Mouse (Mus musculus) lung, embryonic 14.5 days (tissue): ENCODE results near the gene Magi1. TPM values are rescaled to one million over a fixed set of nuclear protein-coding genes. Genes with fewer than 3 reads are reported as not detected.

Experiments used
- ATAC-seq: fragments of 200-750 bp; cut with Nextera tagmentation; 2 replicates; pipeline ENCODE4 v1.8.0; 2017; ENCODE audit warnings: mild to moderate bottlenecking, moderate TSS enrichment, moderate library complexity; ENCODE audit not compliant: insufficient read depth
- DNase-seq: peaks from one replicate; pipeline ENCODE4 v3.0.0-alpha.2; 2015
- H3K27ac ChIP-seq: fragments of 300-500 bp; sonication (generic); 2 replicates; pipeline ENCODE4 v1.5.1; 2014; ENCODE audit warnings: low read depth, mild to moderate bottlenecking, moderate library complexity
- H3K27me3 ChIP-seq: fragments of 300-500 bp; sonication (generic); 2 replicates; pipeline ENCODE4 v1.6.1; 2014; ENCODE audit warnings: low read length, control low read depth; ENCODE audit not compliant: insufficient read depth
- H3K36me3 ChIP-seq: fragments of 300-500 bp; sonication (generic); 2 replicates; pipeline ENCODE4 v1.6.1; 2014; ENCODE audit warnings: control low read depth; ENCODE audit not compliant: insufficient read depth
- H3K4me1 ChIP-seq: fragments of 300-500 bp; sonication (generic); 2 replicates; pipeline ENCODE4 v1.6.1; 2014; ENCODE audit warnings: antibody characterized with exemption, control low read depth; ENCODE audit not compliant: insufficient read depth
- H3K4me2 ChIP-seq: fragments of 300-500 bp; sonication (generic); 2 replicates; pipeline ENCODE4 v1.6.1; 2014; ENCODE audit warnings: mild to moderate bottlenecking
- H3K4me3 ChIP-seq: fragments of 300-500 bp; sonication (generic); 2 replicates; pipeline ENCODE4 v1.5.1; 2014; ENCODE audit warnings: low read depth, low read length
- H3K9ac ChIP-seq: fragments of 300-500 bp; sonication (generic); 2 replicates; pipeline ENCODE4 v1.6.1; 2014
- H3K9me3 ChIP-seq: fragments of 300-500 bp; sonication (generic); 2 replicates; pipeline ENCODE4 v1.6.1; 2016; ENCODE audit warnings: low read depth, low read length, control low read depth
- CTCF ChIP-seq: IDR thresholded peaks from 2 replicates; pipeline ENCODE4 v1.5.1; 2016; ENCODE audit warnings: antibody characterized with exemption, low read depth
- WGBS: fragments of 180-500 bp; shearing (Covaris S2); extraction: QIAGEN DNeasy Blood & Tissue Kit; methylation state at CpG from one replicate; pipeline ENCODE4 v1.1.7; 2014; 5-methylcytosine and 5-hydroxymethylcytosine counted together
- polyA plus RNA-seq: library from polyadenylated mRNA; unstranded; fragments of >200 nt; fragmentation: Nextera tagmentation; extraction: Ambion mirVana; gene quantifications from 2 replicates; pipeline ENCODE4 v1.2.1, GENCODE M21; 2014

Magi1 gene
- polyA plus RNA-seq, 1 experiment from 2014 or later: 10.1 TPM

- Histone ChIP-seq H3K4me1 (peaks cover 8% of the 10 kb centered on the region), H3K4me3 (no peak overlapping the region), H3K4me2 (no peak overlapping the region), H3K27me3 (peaks cover 5% of the 10 kb centered on the region; the same call in 1 of the 2 replicates), H3K27ac (no peak overlapping the region), H3K9me3 (no peaks in the 10 kb centered on the region), H3K9ac (no peak overlapping the region), H3K36me3 (no peaks in the 10 kb centered on the region)
- WGBS: 71% methylated on average over 4 of the region's 4 CpGs
- no peak for TF ChIP-seq CTCF
- ATAC-seq (no peak), DNase-seq (no peak)
Observed at GRCm38 (mm10) chr6:93909976-93910375, 373.7 kb downstream of the Magi1 start.

- H3K9me3 ChIP-seq: no peaks in the 10 kb centered on the region
- H3K27ac ChIP-seq: no peak overlapping the region
- WGBS: 64% methylated on average over 2 of the region's 2 CpGs
Observed at GRCm38 (mm10) chr6:93904987-93905386, 378.7 kb downstream of the Magi1 start.

GRCm38 (mm10) chr6:93902239-93902638, 381.5 kb downstream of the Magi1 start:
- WGBS: 62% methylated on average over 2 of the region's 2 CpGs
- H3K4me3 ChIP-seq: no peak overlapping the region
- no peaks in the 10 kb centered on the region for H3K27me3 ChIP-seq
- ATAC-seq (no peak), DNase-seq (no peak)
- H3K9ac ChIP-seq: no peak overlapping the region
- no peak overlapping the region for H3K27ac ChIP-seq
- H3K36me3 ChIP-seq: no peaks in the 10 kb centered on the region
- no peak overlapping the region for H3K4me2 ChIP-seq
- no peaks in the 10 kb centered on the region for H3K4me1 ChIP-seq
- TF ChIP-seq CTCF: no peak
- no peaks in the 10 kb centered on the region for H3K9me3 ChIP-seq

More at GRCm38 (mm10) chr6:93904987-93905386, 378.7 kb downstream of the Magi1 start:
- Histone ChIP-seq H3K4me2 (no peak overlapping the region), H3K36me3 (no peaks in the 10 kb centered on the region), H3K4me1 (no peaks in the 10 kb centered on the region), H3K9ac (no peak overlapping the region), H3K4me3 (no peak overlapping the region), H3K27me3 (no peaks in the 10 kb centered on the region)
- no peak for DNase-seq
- no peak for TF ChIP-seq CTCF
- ATAC-seq: no peak

- no peak overlapping the region for H3K27ac ChIP-seq
- no peaks in the 10 kb centered on the region for H3K36me3 ChIP-seq
- H3K9me3 ChIP-seq: no peaks in the 10 kb centered on the region
- H3K4me1 ChIP-seq: no peaks in the 10 kb centered on the region
- no peak overlapping the region for H3K4me3 ChIP-seq
- no peak for TF ChIP-seq CTCF
- H3K4me2 ChIP-seq: no peak overlapping the region
- 92% methylated on average over 2 of the region's 2 CpGs for WGBS
- no peak overlapping the region for H3K9ac ChIP-seq
- no peak for ATAC-seq
- no peak for DNase-seq
- H3K27me3 ChIP-seq: no peaks in the 10 kb centered on the region
Observed at GRCm38 (mm10) chr6:93901408-93901807, 382.3 kb downstream of the Magi1 start.

DNA sequence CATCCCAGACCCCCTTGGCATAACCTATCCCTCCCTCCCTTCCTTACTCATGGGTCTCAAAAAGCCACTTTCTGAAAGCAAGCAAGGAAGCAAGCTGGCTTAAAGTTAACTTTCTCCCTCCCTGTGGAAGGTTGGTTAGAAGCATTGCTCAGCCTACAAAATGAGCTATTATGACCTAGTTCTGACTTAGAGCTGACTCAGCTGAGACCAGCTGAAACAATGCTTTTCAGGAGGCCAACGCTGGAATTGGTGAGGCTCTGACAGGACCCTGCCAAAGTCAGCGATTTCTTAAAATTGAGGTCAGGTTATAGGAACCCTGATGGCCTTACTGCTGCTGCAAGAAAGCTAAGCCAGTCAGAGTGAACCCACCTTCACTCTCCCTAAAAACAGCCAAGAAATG, 386.2 kb downstream of the Magi1 start:
- 76% methylated on average over 2 of the region's 2 CpGs for WGBS
- TF ChIP-seq CTCF: no peak
- no peaks in the 10 kb centered on the region for H3K9me3 ChIP-seq

GRCm38 (mm10) chr6:93895721-93896120, 388.0 kb downstream of the Magi1 start:
- Histone ChIP-seq H3K4me1 (no peaks in the 10 kb centered on the region), H3K27ac (no peak overlapping the region), H3K9ac (no peak overlapping the region), H3K4me2 (no peak overlapping the region), H3K27me3 (no peaks in the 10 kb centered on the region), H3K36me3 (no peaks in the 10 kb centered on the region), H3K4me3 (no peak overlapping the region), H3K9me3 (no peaks in the 10 kb centered on the region)
- ATAC-seq: no peak
- WGBS: 57% methylated on average over 2 of the region's 2 CpGs
- DNase-seq: no peak
- no peak for TF ChIP-seq CTCF

More for the DNA sequence above, 386.2 kb downstream of the Magi1 start:
- no peak overlapping the region for H3K9ac ChIP-seq
- H3K4me1 ChIP-seq: no peaks in the 10 kb centered on the region
- ATAC-seq (no peak), DNase-seq (no peak)
- no peaks in the 10 kb centered on the region for H3K36me3 ChIP-seq
- no peak overlapping the region for H3K4me3 ChIP-seq
- no peaks in the 10 kb centered on the region for H3K27me3 ChIP-seq
- no peak overlapping the region for H3K4me2 ChIP-seq
- no peak overlapping the region for H3K27ac ChIP-seq

GRCm38 (mm10) chr6:93893956-93894355, 389.8 kb downstream of the Magi1 start:
- no peak overlapping the region for H3K4me2 ChIP-seq
- ATAC-seq (no peak), DNase-seq (no peak)
- H3K36me3 ChIP-seq: no peaks in the 10 kb centered on the region
- no peaks in the 10 kb centered on the region for H3K27me3 ChIP-seq
- H3K4me3 ChIP-seq: no peak overlapping the region
- H3K4me1 ChIP-seq: no peaks in the 10 kb centered on the region
- WGBS: 47% methylated on average over 7 of the region's 7 CpGs
- no peak overlapping the region for H3K9ac ChIP-seq
- no peak overlapping the region for H3K27ac ChIP-seq
- no peaks in the 10 kb centered on the region for H3K9me3 ChIP-seq
- no peak for TF ChIP-seq CTCF

GRCm38 (mm10) chr6:93892922-93893321, 390.8 kb downstream of the Magi1 start:
- Histone ChIP-seq H3K9me3 (no peaks in the 10 kb centered on the region), H3K4me1 (no peaks in the 10 kb centered on the region), H3K4me2 (no peak overlapping the region), H3K36me3 (no peaks in the 10 kb centered on the region), H3K9ac (no peak overlapping the region), H3K27me3 (no peaks in the 10 kb centered on the region), H3K4me3 (no peak overlapping the region), H3K27ac (no peak overlapping the region)
- WGBS: 33% methylated on average over 5 of the region's 5 CpGs
- TF ChIP-seq CTCF: no peak
- DNase-seq (no peak), ATAC-seq (no peak)
